Mouse (Mus musculus) limb, embryonic 15.5 days (tissue): Measurements from ENCODE around the gene Fahd1. TPM values are rescaled to one million over a fixed set of nuclear protein-coding genes. Genes with fewer than 3 reads are reported as not detected.

ENCODE experiments used
- ATAC-seq: fragments of 200-750 bp; cut with Nextera tagmentation; 2 replicates; pipeline ENCODE4 v1.8.0; 2017; ENCODE audit warnings: low read depth, moderate TSS enrichment; ENCODE audit not compliant: insufficient number of reproducible peaks, low FRiP score, low TSS enrichment
- H3K27ac ChIP-seq: fragments of 300-500 bp; sonication (generic); 2 replicates; pipeline ENCODE4 v1.5.1; 2015; ENCODE audit warnings: moderate library complexity, mild to moderate bottlenecking, inconsistent platforms
- H3K27me3 ChIP-seq: fragments of 300-500 bp; sonication (generic); 2 replicates; pipeline ENCODE4 v1.6.1; 2015; ENCODE audit warnings: inconsistent platforms
- H3K36me3 ChIP-seq: fragments of 300-500 bp; sonication (generic); 2 replicates; pipeline ENCODE4 v1.6.1; 2015; ENCODE audit warnings: inconsistent platforms
- H3K4me1 ChIP-seq: fragments of 300-500 bp; sonication (generic); 2 replicates; pipeline ENCODE4 v1.6.1; 2015; ENCODE audit warnings: inconsistent platforms
- H3K4me2 ChIP-seq: fragments of 300-500 bp; sonication (generic); 2 replicates; pipeline ENCODE4 v1.6.1; 2015; ENCODE audit warnings: mild to moderate bottlenecking, inconsistent platforms
- H3K4me3 ChIP-seq: fragments of 300-500 bp; sonication (generic); 2 replicates; pipeline ENCODE4 v1.5.1; 2015; ENCODE audit warnings: mild to moderate bottlenecking, inconsistent platforms
- H3K9ac ChIP-seq: fragments of 300-500 bp; sonication (generic); 2 replicates; pipeline ENCODE4 v1.6.1; 2015; ENCODE audit warnings: inconsistent platforms
- H3K9me3 ChIP-seq: fragments of 300-500 bp; sonication (generic); 2 replicates; pipeline ENCODE4 v1.6.1; 2016; ENCODE audit warnings: inconsistent platforms
- WGBS: fragments of 180-500 bp; shearing (Covaris S2); methylation state at CpG from one replicate; pipeline ENCODE4 v1.1.7; 2015; 5-methylcytosine and 5-hydroxymethylcytosine counted together
- polyA plus RNA-seq: library from polyadenylated mRNA; unstranded; fragments of >200 nt; fragmentation: Nextera tagmentation; extraction: Ambion mirVana; gene quantifications from 2 replicates; pipeline ENCODE4 v1.2.1, GENCODE M21; 2015

Gene Fahd1
- 19.0 and 19.6 TPM in 2 replicates for polyA plus RNA-seq

DNA sequence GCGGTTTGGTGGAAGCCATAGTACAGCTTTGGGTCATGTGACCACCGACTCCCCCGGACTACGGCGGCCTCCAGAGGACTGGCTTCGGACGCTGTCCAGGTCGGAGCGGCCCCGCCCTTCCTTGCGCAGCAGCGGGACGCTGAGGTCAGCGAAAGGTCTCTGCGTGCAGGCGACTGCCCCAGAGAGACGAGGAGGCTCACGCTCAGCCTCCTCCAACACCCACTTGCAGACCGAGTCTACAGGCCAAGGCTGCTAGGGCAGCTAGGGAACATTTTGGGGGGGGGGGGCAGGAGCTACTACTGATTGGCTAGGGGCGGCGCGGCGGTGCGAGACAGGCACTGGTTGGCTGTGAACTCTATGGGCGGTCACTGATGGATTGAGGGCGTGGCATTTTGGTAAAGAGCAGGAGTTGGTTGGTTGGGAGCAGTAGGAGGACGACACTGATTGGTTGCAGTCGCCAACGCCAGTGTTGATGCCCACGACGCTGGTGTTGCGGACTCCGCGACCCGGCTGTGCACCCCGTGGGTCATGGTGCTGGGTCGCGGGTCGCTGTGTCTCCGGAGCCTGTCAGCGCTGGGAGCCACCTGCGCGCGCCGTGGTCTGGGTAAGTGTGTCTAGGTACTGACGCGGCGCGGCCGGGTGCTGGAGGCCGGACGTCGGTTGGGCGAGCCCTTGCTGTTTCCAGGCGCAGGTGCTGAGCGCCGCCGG is at the start of gene Fahd1:
Gene Fahd1 (minus strand): TSS at position 300 of the 708 bp plus-strand sequence.
- Histone ChIP-seq H3K27ac (peak within 1 kb of the TSS; percentile 94), H3K9me3 (no peaks in the 10 kb centered on the region), H3K4me3 (peak within 1 kb of the TSS; percentile 95), H3K4me1 (peaks cover 18% of the 10 kb centered on the region), H3K27me3 (peaks cover 12% of the 10 kb centered on the region), H3K36me3 (peaks cover 25% of the 10 kb centered on the region), H3K4me2 (peak within 1 kb of the TSS; percentile 92), H3K9ac (peak within 1 kb of the TSS; percentile 60)
- ATAC-seq = peak; percentile 100
- WGBS = under 1% methylated on average over 58 of the region's 58 CpGs

DNA sequence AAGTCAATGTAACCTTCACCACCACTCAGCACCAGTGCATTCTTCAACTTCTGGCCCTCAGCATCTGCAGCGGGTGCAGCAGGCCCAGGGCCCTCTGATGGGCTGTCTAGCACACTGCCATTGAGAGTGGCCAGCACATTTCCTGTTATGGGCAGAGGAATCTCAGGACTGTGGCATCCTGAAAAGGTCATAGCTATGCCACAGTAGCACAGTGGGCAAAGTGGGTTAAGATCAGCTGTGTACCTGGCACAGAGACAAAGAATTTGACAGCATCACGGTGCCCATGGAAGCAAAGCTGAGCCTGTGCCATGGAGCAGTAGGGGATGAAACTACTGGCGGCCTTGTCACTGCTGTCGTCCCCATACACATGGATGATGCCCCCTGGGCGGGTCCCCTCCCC is 49.0 kb upstream of the Fahd1 start:
- peaks cover 31% of the 10 kb centered on the region for H3K4me1 ChIP-seq
- H3K36me3 ChIP-seq = peaks cover 72% of the 10 kb centered on the region
- 76% methylated on average over 5 of the region's 5 CpGs for WGBS
- H3K9me3 ChIP-seq = no peaks in the 10 kb centered on the region
- no peaks in the 10 kb centered on the region for H3K27me3 ChIP-seq
- no peak for ATAC-seq
- H3K9ac ChIP-seq = no peak overlapping the region
- H3K27ac ChIP-seq = no peak overlapping the region
- no peak overlapping the region for H3K4me2 ChIP-seq
- no peak overlapping the region for H3K4me3 ChIP-seq

DNA sequence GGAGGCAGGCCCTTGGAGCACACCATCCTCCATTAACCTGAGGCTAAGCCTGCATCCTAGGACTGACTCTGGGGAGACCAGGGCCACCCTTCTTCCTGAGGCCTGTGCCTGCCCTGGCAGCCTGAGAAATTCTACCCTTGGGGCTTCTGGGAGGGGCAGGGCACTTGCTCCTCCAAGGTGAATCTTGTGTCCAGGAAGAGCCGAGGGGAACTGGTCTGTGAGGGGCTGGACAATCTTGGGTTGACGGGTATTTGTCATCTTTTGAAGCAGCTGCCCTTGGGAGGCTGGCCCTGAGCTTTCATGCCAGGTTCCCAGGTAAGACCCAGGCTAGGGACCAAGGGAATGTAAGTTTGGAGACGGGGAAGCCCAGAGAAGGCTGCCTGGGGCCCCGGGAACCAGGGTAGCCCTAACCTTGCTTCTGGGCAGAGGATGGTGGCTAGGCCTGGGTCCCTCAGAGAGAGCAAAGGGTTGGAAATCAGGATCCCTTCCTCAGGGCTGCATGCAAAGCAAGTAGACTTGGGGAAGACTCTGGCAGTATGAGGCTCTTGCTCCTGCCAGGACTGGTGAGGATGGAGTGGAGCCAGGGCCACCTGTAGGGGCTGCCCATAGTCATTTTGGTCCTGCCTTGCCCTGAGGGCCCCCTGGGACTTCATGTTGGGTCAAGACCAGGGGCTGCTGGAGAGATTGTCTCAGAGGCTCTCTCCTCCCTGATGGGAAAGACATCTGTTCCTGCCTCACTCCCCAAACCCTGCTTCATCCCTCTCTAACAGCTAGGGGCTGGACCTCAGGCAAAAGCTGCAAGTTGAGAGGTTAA is 48.1 kb upstream of the Fahd1 start:
- 78% methylated on average over 4 of the region's 4 CpGs for WGBS
- Histone ChIP-seq H3K27ac (no peak overlapping the region), H3K9me3 (no peaks in the 10 kb centered on the region), H3K4me3 (no peak overlapping the region), H3K27me3 (no peaks in the 10 kb centered on the region), H3K9ac (no peak overlapping the region), H3K4me1 (peaks cover 40% of the 10 kb centered on the region), H3K4me2 (0 out of 2 replicates have a peak overlapping the region, but pooled peaks have one; percentile 10), H3K36me3 (peaks cover 68% of the 10 kb centered on the region)
- ATAC-seq = no peak

- Histone ChIP-seq H3K27me3 (no peaks in the 10 kb centered on the region), H3K9me3 (no peaks in the 10 kb centered on the region), H3K9ac (no peak overlapping the region), H3K4me2 (0 out of 2 replicates have a peak overlapping the region, but pooled peaks have one; percentile 10), H3K36me3 (peaks cover 68% of the 10 kb centered on the region), H3K4me3 (peak overlapping the region; percentile 90), H3K27ac (no peak overlapping the region), H3K4me1 (peaks cover 40% of the 10 kb centered on the region)
- 82% methylated on average over 4 of the region's 4 CpGs for WGBS
- no peak for ATAC-seq
Measured at GRCm38 (mm10) chr17:24897600-24897999, 47.4 kb upstream of the Fahd1 start.

DNA sequence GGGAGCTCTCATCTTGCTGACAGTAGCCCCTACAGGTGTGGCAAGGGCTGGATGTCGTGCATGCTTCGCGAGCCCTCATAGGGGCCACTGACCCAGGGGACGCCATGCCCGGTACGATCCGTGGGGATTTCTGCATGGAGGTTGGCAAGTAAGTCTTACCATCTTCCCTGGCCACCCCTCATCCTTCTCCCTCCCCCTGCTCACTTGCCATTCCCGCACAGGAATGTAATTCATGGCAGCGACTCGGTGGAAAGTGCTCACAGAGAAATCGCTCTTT is 46.8 kb upstream of the Fahd1 start:
- H3K9ac ChIP-seq = peak overlapping the region; percentile 92
- no peaks in the 10 kb centered on the region for H3K9me3 ChIP-seq
- peak overlapping the region; percentile 89 for H3K27ac ChIP-seq
- WGBS = 34% methylated on average over 11 of the region's 11 CpGs
- ATAC-seq = no peak
- H3K36me3 ChIP-seq = peaks cover 68% of the 10 kb centered on the region
- no peaks in the 10 kb centered on the region for H3K27me3 ChIP-seq
- H3K4me2 ChIP-seq = peak overlapping the region; percentile 95
- H3K4me3 ChIP-seq = peak overlapping the region; percentile 90
- H3K4me1 ChIP-seq = peaks cover 40% of the 10 kb centered on the region

DNA sequence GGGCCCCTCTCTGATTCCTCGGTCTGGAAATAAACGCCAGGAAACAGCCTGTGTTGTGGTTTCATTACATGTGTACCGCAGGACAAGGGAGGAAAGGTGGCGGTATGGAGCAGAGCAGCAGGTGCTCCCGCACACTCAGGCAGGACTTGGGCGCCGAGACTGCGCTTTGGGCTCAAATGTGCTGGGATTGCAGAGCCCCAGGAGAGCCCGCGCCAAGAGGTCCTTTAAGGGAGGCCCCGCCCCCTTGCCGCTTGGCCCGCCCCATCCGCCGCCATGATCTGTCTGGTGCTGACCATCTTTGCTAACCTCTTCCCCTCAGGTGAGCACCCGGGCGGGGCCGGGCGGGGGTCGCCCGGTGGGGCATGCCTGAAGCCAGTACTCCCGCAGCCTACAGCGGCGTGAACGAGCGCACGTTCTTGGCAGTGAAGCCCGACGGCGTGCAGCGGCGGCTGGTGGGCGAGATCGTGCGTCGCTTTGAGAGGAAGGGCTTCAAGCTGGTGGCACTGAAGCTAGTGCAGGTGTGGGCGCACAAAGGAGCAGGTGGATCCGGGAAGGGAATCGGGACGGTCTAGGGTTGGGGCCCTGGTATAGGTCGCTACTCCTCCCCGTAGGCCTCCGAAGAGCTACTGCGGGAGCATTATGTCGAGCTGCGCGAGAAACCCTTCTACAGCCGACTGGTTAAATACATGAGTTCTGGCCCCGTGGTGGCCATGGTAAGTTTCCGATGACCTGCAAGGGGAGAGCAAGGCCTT is 46.3 kb upstream of the Fahd1 start, which contains the start of gene Nme3:
Gene Nme3 (plus strand): TSS at position 260 of the 752 bp plus-strand sequence.
- no peaks in the 10 kb centered on the region for H3K9me3 ChIP-seq
- H3K4me2 ChIP-seq = peak within 1 kb of the TSS; percentile 95
- WGBS = 1% methylated on average over 50 of the region's 50 CpGs
- peaks cover 40% of the 10 kb centered on the region for H3K4me1 ChIP-seq
- peak within 1 kb of the TSS; percentile 92 for H3K9ac ChIP-seq
- ATAC-seq = no peak
- H3K4me3 ChIP-seq = peak within 1 kb of the TSS; percentile 90
- H3K27me3 ChIP-seq = no peaks in the 10 kb centered on the region
- H3K36me3 ChIP-seq = peaks cover 67% of the 10 kb centered on the region
- H3K27ac ChIP-seq = peak within 1 kb of the TSS; percentile 89

DNA sequence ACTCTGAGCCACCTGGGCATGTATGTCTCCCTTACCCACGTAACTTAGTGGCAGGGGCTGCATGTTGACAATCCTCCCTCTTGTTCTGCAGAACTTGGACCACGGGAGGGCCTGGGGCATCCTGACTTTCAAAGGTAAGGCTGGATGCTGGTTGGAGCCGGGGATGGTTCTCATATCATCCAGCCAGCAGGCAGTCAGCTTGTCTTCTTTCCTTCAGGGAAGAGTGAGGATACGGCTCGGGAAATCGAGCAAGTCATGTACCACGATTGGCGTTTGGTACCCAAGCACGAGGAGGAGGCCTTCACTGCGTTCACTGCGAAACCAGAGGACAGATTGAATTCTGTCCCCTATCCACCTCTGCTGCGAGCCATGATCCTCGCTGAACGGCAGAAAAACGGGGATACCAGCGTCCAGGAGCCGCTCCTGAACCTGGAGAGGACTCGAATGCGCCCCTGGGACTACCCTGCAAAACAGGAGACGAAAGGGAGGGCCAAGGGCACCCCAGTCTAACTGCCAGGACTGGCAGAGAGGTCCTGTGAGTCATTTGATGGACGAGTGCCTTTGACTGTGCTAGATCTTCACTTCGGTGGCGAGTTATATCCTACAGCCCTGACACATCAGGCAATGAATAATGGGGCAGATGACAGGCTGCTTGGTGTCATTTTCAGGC is 45.5 kb upstream of the Fahd1 start:
- Histone ChIP-seq H3K9ac (peak overlapping the region; percentile 92), H3K27me3 (no peaks in the 10 kb centered on the region), H3K27ac (peak overlapping the region; percentile 89), H3K4me2 (peak overlapping the region; percentile 95), H3K4me1 (peaks cover 40% of the 10 kb centered on the region), H3K9me3 (no peaks in the 10 kb centered on the region), H3K36me3 (peaks cover 67% of the 10 kb centered on the region), H3K4me3 (peak overlapping the region; percentile 90)
- ATAC-seq = no peak
- WGBS = 11% methylated on average over 23 of the region's 23 CpGs

- Histone ChIP-seq H3K27me3 (no peaks in the 10 kb centered on the region), H3K4me1 (peaks cover 40% of the 10 kb centered on the region), H3K27ac (peak within 1 kb of the TSS; percentile 89), H3K4me2 (peak within 1 kb of the TSS; percentile 95), H3K4me3 (peak within 1 kb of the TSS; percentile 90), H3K9ac (peak within 1 kb of the TSS; percentile 92), H3K9me3 (no peaks in the 10 kb centered on the region), H3K36me3 (peaks cover 67% of the 10 kb centered on the region)
- ATAC-seq = peak; percentile 54; the same call in 1 of the 2 replicates
- under 1% methylated on average over 62 of the region's 62 CpGs for WGBS
Measured at GRCm38 (mm10) chr17:24894995-24895547, 44.9 kb upstream of the Fahd1 start, which contains the start of the genes Eme2 and Mrps34. Gene Eme2, minus strand, starts transcription at chr17:24895087. Gene Mrps34, plus strand, starts transcription at chr17:24895116.

GRCm38 (mm10) chr17:24894061-24894994 is 44.2 kb upstream of the Fahd1 start:
- Histone ChIP-seq H3K9me3 (no peaks in the 10 kb centered on the region), H3K27me3 (no peaks in the 10 kb centered on the region), H3K27ac (peak overlapping the region; percentile 89), H3K4me1 (peaks cover 40% of the 10 kb centered on the region), H3K4me2 (peak overlapping the region; percentile 95), H3K9ac (peak overlapping the region; percentile 92), H3K36me3 (peaks cover 67% of the 10 kb centered on the region), H3K4me3 (peak overlapping the region; percentile 90)
- no peak for ATAC-seq
- WGBS = 10% methylated on average over 31 of the region's 31 CpGs

DNA sequence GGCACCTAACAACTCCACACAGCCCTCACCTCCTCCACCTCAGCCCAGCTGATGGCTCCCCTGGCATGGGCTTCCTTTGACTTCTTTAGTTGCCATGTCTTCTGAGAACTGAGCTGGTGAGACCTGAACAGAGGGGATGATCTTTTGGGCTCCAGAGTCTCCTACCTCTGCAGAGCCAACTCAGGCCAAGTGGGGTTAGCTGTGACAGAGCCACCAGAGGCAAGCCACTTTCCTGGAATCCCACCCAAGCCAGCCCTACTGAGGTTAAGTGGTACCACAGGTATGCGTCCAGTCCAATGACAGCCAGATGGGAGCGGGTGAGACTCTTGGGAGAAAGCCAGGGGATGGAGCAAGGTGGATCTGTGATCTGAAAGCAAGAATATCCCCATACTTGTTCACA is 43.1 kb upstream of the Fahd1 start:
- peaks cover 46% of the 10 kb centered on the region for H3K4me1 ChIP-seq
- no peak overlapping the region for H3K27ac ChIP-seq
- no peaks in the 10 kb centered on the region for H3K27me3 ChIP-seq
- ATAC-seq = no peak
- H3K36me3 ChIP-seq = peaks cover 63% of the 10 kb centered on the region
- H3K9ac ChIP-seq = 0 out of 2 replicates have a peak overlapping the region, but pooled peaks have one; percentile 92
- H3K4me2 ChIP-seq = peak overlapping the region; percentile 95; the same call in 1 of the 2 replicates
- H3K9me3 ChIP-seq = no peaks in the 10 kb centered on the region
- WGBS = 83% methylated on average over 2 of the region's 2 CpGs
- 0 out of 2 replicates have a peak overlapping the region, but pooled peaks have one; percentile 90 for H3K4me3 ChIP-seq
